Mouse (Mus musculus) lung, adult 2 months (tissue): ENCODE results near the gene Glcci1. TPM values are rescaled to one million over a fixed set of nuclear protein-coding genes. Genes with fewer than 3 reads are reported as not detected.
A peak's percentile ranks its signal among the peaks of the same experiment; 100 is the strongest.

Source experiments
- DNase-seq: peaks from one replicate; pipeline ENCODE4 v3.0.0; 2022
- H3K4me1 ChIP-seq: fragments of 200-500 bp; 2 replicates; pipeline ENCODE4 v1.6.1; 2011; ENCODE audit warnings: low read length; ENCODE audit not compliant: control insufficient read depth, insufficient read depth
- H3K4me3 ChIP-seq: fragments of 200-500 bp; replicated peaks from 2 replicates; pipeline ENCODE3; 2011; ENCODE audit warnings: low read depth, mild to moderate bottlenecking, control low read depth, low read length; ENCODE audit errors: extremely low read depth
- CTCF ChIP-seq: fragments of 200-500 bp; IDR thresholded peaks from 2 replicates; pipeline ENCODE4 v1.5.1; 2011; ENCODE audit warnings: mild to moderate bottlenecking, low read length, control low read depth; ENCODE audit not compliant: insufficient read depth
- POLR2A ChIP-seq: fragments of 200-500 bp; IDR thresholded peaks from 2 replicates; pipeline ENCODE4 v1.6.1; 2011; ENCODE audit warnings: low read depth, mild to moderate bottlenecking, control low read depth, low read length, borderline replicate concordance; ENCODE audit errors: extremely low read depth
- WGBS: fragments of 180-500 bp; shearing (Covaris S2); methylation state at CpG from one replicate; pipeline ENCODE4 v1.1.7; 2018; 5-methylcytosine and 5-hydroxymethylcytosine counted together
- polyA plus RNA-seq: library from polyadenylated mRNA; depleted of rRNA; stranded (reverse); fragments of >200 nt; gene quantifications from 2 replicates; pipeline ENCODE4 v1.2.3, GENCODE M21; 2012

The Glcci1 gene
- polyA plus RNA-seq, 1 experiment, result 13.0 TPM

DNA sequence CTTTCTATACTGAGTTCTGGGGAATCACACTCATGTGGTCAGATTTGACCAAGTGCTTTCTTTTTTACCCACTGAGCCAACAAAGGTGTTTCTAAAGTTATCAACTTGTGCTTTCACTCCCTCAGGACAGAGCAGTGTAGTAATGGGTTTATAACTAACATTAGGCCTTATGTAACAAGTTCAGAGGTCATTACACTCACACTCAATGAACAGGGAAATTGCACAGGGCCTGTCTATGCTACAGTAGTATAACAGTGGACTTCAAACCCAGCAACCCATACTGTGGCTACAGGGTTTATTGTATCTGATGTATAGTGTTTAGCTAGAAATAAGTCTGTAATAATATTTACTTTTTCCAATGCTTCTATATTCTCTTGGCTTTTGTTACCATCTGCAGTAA lies 2.8 kb upstream of the Glcci1 start:
- H3K4me3 ChIP-seq, result no peak overlapping the region
- H3K4me1 ChIP-seq, result peaks cover 6% of the 10 kb centered on the region
- TF ChIP-seq CTCF (no peak), POLR2A (no peak)
- no peak for DNase-seq

DNA sequence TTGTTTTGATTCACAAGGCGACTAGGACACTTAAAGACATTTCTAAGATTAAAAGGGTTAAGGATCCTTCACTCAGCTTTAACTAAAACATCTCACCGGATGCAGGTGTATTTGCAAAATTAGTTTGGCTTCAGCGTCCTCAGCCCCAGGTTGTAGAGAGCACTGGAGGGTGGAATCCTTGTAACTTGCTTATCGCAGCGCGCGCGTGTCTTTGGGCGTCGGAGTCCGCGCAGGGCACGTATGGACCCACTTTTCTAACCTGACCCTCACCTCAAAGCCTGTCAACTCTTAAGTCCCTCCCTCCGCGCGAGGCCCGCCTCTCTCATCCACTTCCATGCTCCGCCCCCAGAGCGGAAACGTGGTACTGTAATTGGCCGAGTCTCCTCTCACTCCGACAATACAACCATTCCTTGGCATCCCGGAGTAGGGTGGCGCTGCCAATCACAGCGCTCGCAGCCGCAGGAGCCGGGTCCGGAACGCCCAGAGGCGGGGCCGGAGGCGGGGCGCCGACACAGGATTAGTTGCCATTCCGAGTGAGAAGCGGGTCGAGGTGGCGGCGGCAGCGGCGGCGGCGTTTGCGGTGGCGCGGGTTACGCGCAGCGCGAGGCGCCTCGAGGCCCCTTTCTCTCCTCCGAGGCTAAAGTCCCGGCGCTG lies 390 bp upstream of the Glcci1 start:
- Histone ChIP-seq H3K4me1 (peaks cover 10% of the 10 kb centered on the region), H3K4me3 (peak overlapping the region; percentile 85)
- DNase-seq, result peak; percentile 98
- TF ChIP-seq CTCF, result no peak
- peak; percentile 72; the same call in 1 of the 2 replicates for TF ChIP-seq POLR2A
- WGBS, result under 1% methylated on average over 56 of the region's 56 CpGs

DNA sequence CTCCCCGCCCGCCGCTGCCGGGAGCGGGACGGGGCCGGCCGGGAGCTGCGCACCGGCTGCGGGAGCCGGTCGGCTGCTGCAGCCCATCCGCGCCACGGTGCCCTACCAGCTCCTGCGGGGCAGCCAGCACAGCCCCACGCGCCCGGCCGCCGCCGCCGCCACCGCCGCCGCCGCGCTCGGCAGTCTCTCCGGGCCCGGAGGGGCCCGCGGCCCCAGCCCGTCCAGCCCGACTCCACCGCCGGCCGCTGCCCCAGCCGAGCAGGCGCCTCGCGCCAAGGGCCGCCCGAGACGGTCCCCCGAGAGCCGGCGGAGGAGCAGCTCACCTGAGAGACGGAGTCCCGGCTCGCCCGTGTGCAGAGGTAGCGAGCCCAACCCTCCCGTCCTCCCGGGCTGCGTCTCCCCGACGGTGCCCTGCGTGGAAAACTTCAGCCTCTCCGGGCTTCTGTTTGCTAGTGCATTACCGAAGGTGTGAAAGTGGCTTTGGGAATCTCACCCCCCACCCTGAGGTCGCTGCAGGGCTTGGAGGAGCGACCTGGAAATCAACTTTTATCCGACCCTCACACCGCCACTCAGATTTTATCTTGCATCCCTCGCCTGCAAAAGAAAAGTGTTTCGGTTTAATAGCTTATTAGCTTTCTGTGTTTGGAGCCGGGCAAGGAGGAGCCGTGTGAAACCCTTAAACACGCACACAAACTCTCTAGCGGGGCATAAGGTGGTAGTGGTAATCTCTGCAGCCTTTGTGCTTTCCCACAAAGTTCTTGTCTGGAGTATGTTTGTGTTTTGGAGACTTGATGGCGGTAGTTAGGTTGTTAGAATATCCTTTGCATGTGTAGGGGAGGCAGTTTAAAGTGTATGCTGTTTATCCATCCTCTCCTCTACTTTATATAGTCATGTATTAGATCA lies 812 bp downstream of the Glcci1 start:
- peak overlapping the region; percentile 84 for H3K4me3 ChIP-seq
- WGBS, result under 1% methylated on average over 65 of the region's 73 CpGs
- TF ChIP-seq POLR2A (no peak), CTCF (no peak)
- peak; percentile 62 for DNase-seq
- H3K4me1 ChIP-seq, result peaks cover 10% of the 10 kb centered on the region

DNA sequence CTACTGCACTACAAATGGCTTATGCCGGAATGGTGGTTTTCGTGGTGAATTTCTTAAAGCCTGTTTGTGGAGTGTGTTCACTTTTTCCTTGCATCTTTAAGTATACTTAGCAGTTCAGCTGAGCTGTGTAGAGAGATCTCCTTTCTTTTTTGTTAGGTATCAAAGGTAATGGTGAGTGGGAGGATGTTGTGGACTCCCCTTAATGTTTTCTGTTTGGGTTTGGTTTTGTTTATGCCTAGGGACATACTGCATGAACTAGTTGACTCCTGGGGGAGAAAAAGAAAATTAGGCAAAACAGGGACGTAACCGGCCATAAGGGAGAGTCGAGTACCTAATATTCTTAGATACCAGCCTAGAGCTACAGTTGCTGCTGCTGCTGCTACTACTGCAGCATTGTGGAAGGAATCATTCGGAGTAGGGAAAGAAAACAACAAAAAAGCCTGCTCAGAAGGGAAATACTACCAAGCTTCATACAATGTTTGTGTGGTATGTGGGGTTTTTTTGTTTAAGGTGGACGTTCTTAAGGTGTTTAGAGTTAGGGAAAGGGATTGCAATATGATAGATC lies 1.5 kb downstream of the Glcci1 start:
- 10% methylated on average over 7 of the region's 7 CpGs for WGBS
- Histone ChIP-seq H3K4me3 (peak overlapping the region; percentile 84), H3K4me1 (peaks cover 7% of the 10 kb centered on the region)
- TF ChIP-seq POLR2A (no peak), CTCF (no peak)
- DNase-seq, result no peak

DNA sequence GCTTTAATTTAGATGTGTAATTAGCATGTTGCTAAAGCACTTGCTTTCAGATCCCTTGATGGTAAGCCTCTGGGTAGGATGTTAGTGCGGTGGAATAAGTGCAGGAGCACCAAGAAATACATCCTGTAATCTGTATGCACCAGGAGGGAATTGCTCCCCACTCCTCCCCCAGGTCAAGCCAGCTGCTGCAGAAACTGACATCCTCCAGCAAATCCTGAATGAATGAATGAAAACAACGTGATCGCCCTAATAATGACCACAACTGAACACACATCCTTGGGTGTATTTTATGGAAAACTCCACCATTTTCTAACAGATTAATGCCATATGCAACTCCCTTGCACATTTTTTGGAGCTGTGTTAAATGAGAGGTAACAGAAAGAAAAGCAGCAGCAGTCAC lies 2.0 kb downstream of the Glcci1 start:
- peak overlapping the region; percentile 2 for H3K4me3 ChIP-seq
- DNase-seq, result no peak
- H3K4me1 ChIP-seq, result peaks cover 7% of the 10 kb centered on the region
- WGBS, result 30% methylated on average over 3 of the region's 3 CpGs
- TF ChIP-seq POLR2A, result no peak
- no peak for TF ChIP-seq CTCF

DNA sequence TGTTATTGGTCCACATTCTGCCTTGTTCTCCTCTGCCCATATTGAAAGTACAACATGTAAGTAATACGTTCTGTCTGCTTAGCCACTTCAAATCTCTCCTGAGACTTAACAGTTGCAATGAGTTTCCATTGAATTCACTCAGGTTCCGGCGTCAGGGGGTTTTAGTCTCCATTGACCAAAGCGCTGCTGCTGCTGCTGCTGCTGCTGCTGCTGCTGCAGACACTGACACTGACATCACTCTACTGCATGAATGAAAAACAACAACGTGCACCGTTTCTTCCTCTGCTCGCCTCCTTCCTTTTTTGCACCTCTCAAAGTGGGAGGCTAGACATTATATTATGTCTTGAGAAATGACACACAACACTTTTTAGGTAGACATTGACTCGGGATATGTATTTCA lies 3.0 kb downstream of the Glcci1 start:
- WGBS, result 31% methylated on average over 8 of the region's 8 CpGs
- Histone ChIP-seq H3K4me3 (peak overlapping the region; percentile 34), H3K4me1 (peaks cover 9% of the 10 kb centered on the region)
- no peak for DNase-seq
- TF ChIP-seq POLR2A (no peak), CTCF (no peak)

DNA sequence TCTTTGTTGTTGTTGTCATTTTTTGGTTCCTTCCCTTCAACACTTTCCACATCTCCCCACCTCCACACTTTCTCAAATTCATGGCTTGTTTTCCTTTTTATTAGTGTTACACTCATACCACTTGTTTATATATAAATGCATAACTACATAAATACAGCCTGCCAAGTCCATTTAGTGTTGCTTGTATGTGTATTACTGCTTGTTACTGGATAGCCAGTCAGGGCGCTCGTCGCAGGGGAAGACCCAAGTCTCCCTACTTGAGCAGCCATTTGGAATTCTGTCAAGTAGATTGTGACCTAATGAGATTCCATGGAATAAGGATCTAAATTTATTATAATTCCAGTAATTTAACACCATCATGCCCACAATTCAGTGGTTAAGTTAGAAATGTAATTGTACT lies 10.3 kb downstream of the Glcci1 start:
- peaks cover 2% of the 10 kb centered on the region; the same call in 1 of the 2 replicates for H3K4me1 ChIP-seq
- no peak for DNase-seq
- no peak for TF ChIP-seq CTCF
- no peak for TF ChIP-seq POLR2A
- no peak overlapping the region for H3K4me3 ChIP-seq
- WGBS, result 65% methylated on average over 3 of the region's 3 CpGs

DNA sequence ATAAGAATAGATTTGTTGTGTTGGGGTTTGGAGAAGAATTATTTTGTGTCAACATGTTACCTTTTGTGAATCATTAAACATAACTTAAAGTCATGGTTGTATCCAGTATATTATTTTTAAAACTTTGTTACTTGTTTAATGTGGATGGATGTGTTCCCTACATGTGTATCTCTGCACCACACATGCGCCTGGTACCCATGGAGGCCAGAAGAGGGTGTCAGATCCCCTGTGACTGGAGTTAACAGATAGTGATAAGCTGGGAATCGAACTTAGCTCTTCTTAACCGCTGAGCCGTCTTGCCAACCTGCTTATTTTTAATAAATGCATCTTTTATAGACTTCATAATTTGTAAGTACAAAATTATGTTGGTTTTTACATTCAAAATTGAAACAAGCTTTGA lies 11.8 kb downstream of the Glcci1 start:
- TF ChIP-seq CTCF, result no peak
- no peak for TF ChIP-seq POLR2A
- 95% methylated on average over 4 of the region's 4 CpGs for WGBS
- DNase-seq, result no peak
- Histone ChIP-seq H3K4me3 (no peak overlapping the region), H3K4me1 (peaks cover 2% of the 10 kb centered on the region; the same call in 1 of the 2 replicates)

DNA sequence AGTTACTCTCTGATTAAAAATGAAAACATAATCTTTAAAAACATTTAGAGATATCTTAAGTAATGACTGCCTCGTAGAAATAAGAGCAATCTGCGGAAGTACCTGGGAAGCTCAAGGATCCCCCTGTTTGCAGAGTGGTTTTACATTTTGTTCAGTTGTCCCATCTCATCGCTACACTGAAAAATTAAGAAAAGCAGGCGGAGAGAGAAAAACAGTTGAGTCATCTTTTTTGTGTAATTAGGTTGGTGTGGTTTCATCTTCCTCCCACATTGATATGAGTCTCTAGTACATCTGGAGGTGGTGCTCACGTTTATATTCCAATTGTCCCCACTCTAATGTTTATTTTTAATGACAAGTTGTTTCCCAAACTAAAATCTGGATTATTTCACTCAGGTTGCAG lies 15.3 kb downstream of the Glcci1 start:
- no peak for DNase-seq
- Histone ChIP-seq H3K4me1 (no peaks in the 10 kb centered on the region), H3K4me3 (no peak overlapping the region)
- TF ChIP-seq POLR2A (no peak), CTCF (no peak)
- 78% methylated on average over 5 of the region's 5 CpGs for WGBS
